Mouse (Mus musculus) left cerebral cortex, postnatal 25 days (tissue): ENCODE measurements around the gene Micu2. TPM values are rescaled to one million over a fixed set of nuclear protein-coding genes. Genes with fewer than 3 reads are reported as not detected.

ENCODE experiments used
- DNase-seq, 2 experiments: peaks; one replicate each; pipeline ENCODE4 v3.0.0; 2022; ENCODE audit warnings: low spot score in 2 of 2, mixed read lengths in 1 of 2
- intact Hi-C: fragments of 180-260 bp; cut with DNase I; formaldehyde crosslinking; loops from one replicate; pipeline ENCODE4 v1.15.1; 2025
- total RNA-seq, 2 experiments: library from RNA; stranded (reverse); gene quantifications; 2 replicates each; pipeline ENCODE4 v1.2.3; 2021

The Micu2 gene
- 10 to 100 TPM; 22.3 to 29.0 TPM for total RNA-seq

- intact Hi-C loops = loop anchor here (5.0 kb wide), 1 partner anchor 74 kb away; the partner anchor contains the start of gene Fgf9
- peak; percentile 84 to 85 for DNase-seq
These were observed at the start of gene Micu2 for GRCm38 (mm10) chr14:57998526-57999401. Micu2 (minus strand) TSS chr14:57999262.

- no peak for DNase-seq
- intact Hi-C loops = no loop called here
These were observed 47.7 kb upstream of the Micu2 start for GRCm38 (mm10) chr14:58046639-58047284.

- DNase-seq = no peak
- intact Hi-C loops = loop anchor here (10.0 kb wide), 1 partner anchor 579 kb away; no protein-coding TSS in a partner anchor
These were observed 37.1 kb upstream of the Micu2 start for GRCm38 (mm10) chr14:58036174-58036573.

- intact Hi-C loops = loop anchor here (2.0 to 10.0 kb wide), 5 partner anchors 36 to 1078 kb away; partner anchors contain the start of gene Fgf9
- DNase-seq = peak; percentile 71 to 81
These were observed 35.5 kb upstream of the Micu2 start for GRCm38 (mm10) chr14:58034567-58034966.

- intact Hi-C loops = no loop called here
- DNase-seq = peak in 1 of 2 experiments; percentile 12
These were observed 19.8 kb upstream of the Micu2 start for GRCm38 (mm10) chr14:58018869-58019268.

GRCm38 (mm10) chr14:58003852-58004251, 4.8 kb upstream of the Micu2 start:
- no peak for DNase-seq
- intact Hi-C loops = no loop called here

GRCm38 (mm10) chr14:58002161-58002560, 3.1 kb upstream of the Micu2 start:
- intact Hi-C loops = no loop called here
- DNase-seq = no peak

GRCm38 (mm10) chr14:57999402-57999734, 306 bp upstream of the Micu2 start:
- intact Hi-C loops = loop anchor here (5.0 kb wide), 1 partner anchor 73 kb away; the partner anchor contains the start of gene Fgf9
- no peak for DNase-seq

- DNase-seq = peak in 1 of 2 experiments; percentile 41
- intact Hi-C loops = loop anchor here (5.0 kb wide), 1 partner anchor 75 kb away; the partner anchor contains the start of gene Fgf9
These were observed 1.6 kb downstream of the Micu2 start for GRCm38 (mm10) chr14:57997431-57997830.

- no peak for DNase-seq
- intact Hi-C loops = loop anchor here (5.0 kb wide), 1 partner anchor 76 kb away; the partner anchor contains the start of gene Fgf9
These were observed 2.9 kb downstream of the Micu2 start for GRCm38 (mm10) chr14:57996210-57996609.

- intact Hi-C loops = no loop called here
- no peak for DNase-seq
These were observed 7.3 kb downstream of the Micu2 start for GRCm38 (mm10) chr14:57991761-57992160.

GRCm38 (mm10) chr14:57989162-57989561, 9.9 kb downstream of the Micu2 start:
- intact Hi-C loops = no loop called here
- no peak for DNase-seq

- intact Hi-C loops = no loop called here
- DNase-seq = no peak
These were observed 13.3 kb downstream of the Micu2 start for GRCm38 (mm10) chr14:57985780-57986179.

GRCm38 (mm10) chr14:57982450-57982849, 16.6 kb downstream of the Micu2 start:
- intact Hi-C loops = no loop called here
- no peak for DNase-seq

- DNase-seq = no peak
- intact Hi-C loops = no loop called here
These were observed 17.2 kb downstream of the Micu2 start for GRCm38 (mm10) chr14:57981720-57982418.

- DNase-seq = no peak
- intact Hi-C loops = no loop called here
These were observed 18.3 kb downstream of the Micu2 start for GRCm38 (mm10) chr14:57980776-57981175.

- intact Hi-C loops = no loop called here
These were observed 18.9 kb downstream of the Micu2 start for GRCm38 (mm10) chr14:57980179-57980578.

GRCm38 (mm10) chr14:57978144-57978543, 20.9 kb downstream of the Micu2 start:
- intact Hi-C loops = no loop called here
- DNase-seq = no peak

More at GRCm38 (mm10) chr14:57980179-57980578, 18.9 kb downstream of the Micu2 start:
- no peak for DNase-seq

GRCm38 (mm10) chr14:57975656-57976055, 23.4 kb downstream of the Micu2 start:
- no peak for DNase-seq
- intact Hi-C loops = no loop called here

GRCm38 (mm10) chr14:57971986-57972525, 27.0 kb downstream of the Micu2 start:
- DNase-seq = no peak
- intact Hi-C loops = no loop called here
